Mouse (Mus musculus) adrenal gland, adult 8-10 months (tissue): ENCODE measurements around the gene Obsl1. TPM values are rescaled to one million over a fixed set of nuclear protein-coding genes. Genes with fewer than 3 reads are reported as not detected.

ENCODE experiments used
- DNase-seq: peaks from one replicate; pipeline ENCODE4 v3.0.0; 2022
- total RNA-seq, 4 experiments: library from RNA; stranded (reverse); gene quantifications; 2 replicates each; pipeline ENCODE4 v1.2.4; 2022

The Obsl1 gene
- total RNA-seq, 4 experiments from 2014 or later: 71.0 to 109 (median 87.5) TPM

- DNase-seq: no peak
These were observed 19.2 kb downstream of the Obsl1 start for GRCm38 (mm10) chr1:75487040-75487404.

GRCm38 (mm10) chr1:75486561-75486960 lies 19.7 kb downstream of the Obsl1 start:
- no peak for DNase-seq

- DNase-seq: no peak
These were observed 25.5 kb downstream of the Obsl1 start for GRCm38 (mm10) chr1:75480735-75481134.

- no peak for DNase-seq
These were observed 26.2 kb downstream of the Obsl1 start for GRCm38 (mm10) chr1:75480036-75480435.

- DNase-seq: no peak
These were observed 26.6 kb downstream of the Obsl1 start for GRCm38 (mm10) chr1:75479635-75479989.

- DNase-seq: peak; percentile 97
These were observed 27.2 kb downstream of the Obsl1 start, which contains the start of the genes Chpf and Tmem198 for GRCm38 (mm10) chr1:75478916-75479634. Gene Chpf (minus strand): TSS chr1:75479307. Gene Tmem198 (plus strand): TSS chr1:75479532.

- peak; percentile 50 for DNase-seq
These were observed 27.8 kb downstream of the Obsl1 start for GRCm38 (mm10) chr1:75478497-75478896.

GRCm38 (mm10) chr1:75477966-75478290 lies 28.3 kb downstream of the Obsl1 start:
- no peak for DNase-seq

- DNase-seq: peak; percentile 76
These were observed 28.8 kb downstream of the Obsl1 start for GRCm38 (mm10) chr1:75477264-75477965.

GRCm38 (mm10) chr1:75476441-75476840 lies 29.8 kb downstream of the Obsl1 start:
- no peak for DNase-seq

- DNase-seq: peak; percentile 71
These were observed 36.9 kb downstream of the Obsl1 start for GRCm38 (mm10) chr1:75469287-75469825.

GRCm38 (mm10) chr1:75467215-75467927 lies 38.9 kb downstream of the Obsl1 start:
- peak; percentile 72 for DNase-seq

- no peak for DNase-seq
These were observed 42.5 kb downstream of the Obsl1 start for GRCm38 (mm10) chr1:75463652-75464204.

- no peak for DNase-seq
These were observed 43.6 kb downstream of the Obsl1 start for GRCm38 (mm10) chr1:75462636-75463035.

GRCm38 (mm10) chr1:75460297-75460696 lies 46.0 kb downstream of the Obsl1 start:
- no peak for DNase-seq

GRCm38 (mm10) chr1:75458789-75459684 lies 47.2 kb downstream of the Obsl1 start:
- DNase-seq: no peak

GRCm38 (mm10) chr1:75458025-75458788 lies 48.0 kb downstream of the Obsl1 start:
- DNase-seq: no peak

- DNase-seq: no peak
These were observed 48.6 kb downstream of the Obsl1 start for GRCm38 (mm10) chr1:75457710-75458024.

GRCm38 (mm10) chr1:75456746-75457564 lies 49.3 kb downstream of the Obsl1 start:
- DNase-seq: no peak

GRCm38 (mm10) chr1:75455948-75456347 lies 50.3 kb downstream of the Obsl1 start:
- no peak for DNase-seq
